Mouse (Mus musculus) cerebellum, postnatal 10 days (tissue): ENCODE measurements around the gene Mbd3l2.
"Not testable (repeated sequence)": the region's sequence is repeated elsewhere in the genome, so short reads cannot be mapped to it uniquely, and the experiment has no call there.

ENCODE experiments used
- DNase-seq, 2 experiments: peaks; one replicate each; pipeline ENCODE4 v3.0.0; 2021; ENCODE audit warnings: mixed read lengths in 2 of 2

Gene Mbd3l2

GRCm38 (mm10) chr9:18430354-18430753, at the start of gene Mbd3l2:
Gene Mbd3l2, plus strand, starts transcription at chr9:18430654.
- DNase-seq = no peak

- DNase-seq = no peak
Observed at GRCm38 (mm10) chr9:18385782-18386181, 44.7 kb upstream of the Mbd3l2 start.

GRCm38 (mm10) chr9:18399629-18400028, 30.8 kb upstream of the Mbd3l2 start:
- DNase-seq = no peak

- DNase-seq = not testable (repeated sequence)
Observed at GRCm38 (mm10) chr9:18402895-18403294, 27.6 kb upstream of the Mbd3l2 start, which contains the start of gene Naalad2. Gene Naalad2, minus strand, starts transcription at chr9:18402995.

- no peak for DNase-seq
Observed at GRCm38 (mm10) chr9:18404118-18404517, 26.3 kb upstream of the Mbd3l2 start, which contains the start of gene Ubtfl1. Gene Ubtfl1, plus strand, starts transcription at chr9:18404418.

GRCm38 (mm10) chr9:18412371-18412770, 18.1 kb upstream of the Mbd3l2 start:
- not testable (repeated sequence) for DNase-seq

- peak; percentile 81 for DNase-seq
Observed at GRCm38 (mm10) chr9:18431687-18432086, 1.2 kb downstream of the Mbd3l2 start.

- DNase-seq = no peak
Observed at GRCm38 (mm10) chr9:18456520-18456919, 26.1 kb downstream of the Mbd3l2 start.

- no peak for DNase-seq
Observed at GRCm38 (mm10) chr9:18467350-18467749, 36.9 kb downstream of the Mbd3l2 start.

- no peak for DNase-seq
Observed at GRCm38 (mm10) chr9:18468005-18468404, 37.6 kb downstream of the Mbd3l2 start.

GRCm38 (mm10) chr9:18473324-18474128, 43.1 kb downstream of the Mbd3l2 start:
- DNase-seq = peak; percentile 79 to 84

- no peak for DNase-seq
Observed at GRCm38 (mm10) chr9:18478168-18478567, 47.7 kb downstream of the Mbd3l2 start, which contains the start of the genes Zfp558 and Mbd3l1. Gene Zfp558, minus strand, starts transcription at chr9:18478268. Gene Mbd3l1, plus strand, starts transcription at chr9:18478359.
